Mouse (Mus musculus) v-Abl transformed pro-B cells (cell line): ENCODE results near the gene Thrb.

Experiments
- in situ Hi-C, 2 experiments: fragments of 400-800 bp; cut with MboI; formaldehyde crosslinking; loops; one replicate each; pipeline ENCODE4 v1.15.1; 2025; ENCODE audit not compliant: unreplicated experiment in 2 of 2

The Thrb gene

GRCm38 (mm10) chr14:17917899-17918298 is 257.8 kb downstream of the Thrb start:
- in situ Hi-C loops, result no loop called here

- in situ Hi-C loops, result loop anchor here (5.0 to 10.0 kb wide), 3 partner anchors 242 to 521 kb away; partner anchors contain the start of gene Thrb (in 1 of the 2)
Measured at GRCm38 (mm10) chr14:17922807-17923704, 263.0 kb downstream of the Thrb start.

DNA sequence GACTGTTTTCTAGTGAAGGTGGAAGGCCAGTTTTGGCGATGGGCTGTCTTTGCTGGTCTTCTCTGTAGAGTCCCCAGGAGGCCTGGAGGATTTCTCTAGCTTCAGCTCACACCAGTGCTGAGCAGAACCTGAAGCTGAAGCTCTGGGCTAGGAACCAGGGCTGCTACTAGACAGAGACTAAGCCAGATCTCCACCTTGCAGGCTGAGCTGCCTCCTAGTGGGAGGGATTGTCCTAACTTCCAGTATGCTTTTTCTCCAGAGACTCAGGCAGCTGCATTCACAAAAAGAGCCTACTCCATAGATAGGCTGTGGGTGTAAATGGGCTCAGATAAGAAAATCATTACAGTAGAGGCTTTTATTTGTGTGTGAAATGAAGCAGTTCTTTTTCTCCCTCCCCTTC is 267.4 kb downstream of the Thrb start:
- in situ Hi-C loops, result loop anchor here in 1 of 2 experiments (10.0 kb wide), 1 partner anchor 237 kb away; no protein-coding TSS in a partner anchor

GRCm38 (mm10) chr14:17929585-17929984 is 269.5 kb downstream of the Thrb start:
- in situ Hi-C loops, result loop anchor here in 1 of 2 experiments (10.0 kb wide), 1 partner anchor 235 kb away; no protein-coding TSS in a partner anchor

DNA sequence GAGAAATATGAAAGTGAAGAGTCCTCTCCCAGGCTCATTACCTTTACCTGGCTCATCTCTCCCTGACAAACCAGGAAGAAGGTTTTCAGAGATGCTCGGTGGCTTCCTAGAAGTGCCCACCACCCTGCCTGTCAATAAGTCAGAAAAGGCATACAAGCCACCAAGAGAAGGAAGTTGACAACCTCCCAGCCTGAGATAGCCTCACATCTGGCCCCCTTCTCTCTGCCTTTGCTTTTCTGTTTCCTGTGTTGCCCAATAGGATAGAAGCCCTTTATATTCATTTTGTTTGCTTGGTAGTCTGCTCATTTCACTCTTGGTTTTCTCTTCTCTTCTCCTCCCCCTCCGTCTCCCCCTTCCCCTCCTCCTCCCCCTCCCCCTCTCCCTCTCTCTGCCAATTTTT is 273.4 kb downstream of the Thrb start:
- in situ Hi-C loops, result loop anchor here in 1 of 2 experiments (5.0 to 10.0 kb wide), 2 partner anchors 89 to 231 kb away; no protein-coding TSS in a partner anchor

- in situ Hi-C loops, result loop anchor here in 1 of 2 experiments (5.0 to 10.0 kb wide), 2 partner anchors 88 to 230 kb away; no protein-coding TSS in a partner anchor
Measured at GRCm38 (mm10) chr14:17934779-17935178, 274.7 kb downstream of the Thrb start.

- in situ Hi-C loops, result no loop called here
Measured at GRCm38 (mm10) chr14:17954038-17954437, 294.0 kb downstream of the Thrb start.

- in situ Hi-C loops, result loop anchor here in 1 of 2 experiments (10.0 kb wide), 2 partner anchors 295 to 555 kb away; partner anchors contain the start of gene Thrb
Measured at GRCm38 (mm10) chr14:17959901-17960300, 299.8 kb downstream of the Thrb start.

- in situ Hi-C loops, result loop anchor here (5.0 to 10.0 kb wide), 3 partner anchors 302 to 565 kb away; partner anchors contain the start of gene Thrb (in 1 of the 2)
Measured at GRCm38 (mm10) chr14:17967117-17967726, 307.2 kb downstream of the Thrb start.

GRCm38 (mm10) chr14:17972132-17972531 is 312.1 kb downstream of the Thrb start:
- in situ Hi-C loops, result no loop called here

- in situ Hi-C loops, result no loop called here
Measured at GRCm38 (mm10) chr14:17972665-17973064, 312.6 kb downstream of the Thrb start.

DNA sequence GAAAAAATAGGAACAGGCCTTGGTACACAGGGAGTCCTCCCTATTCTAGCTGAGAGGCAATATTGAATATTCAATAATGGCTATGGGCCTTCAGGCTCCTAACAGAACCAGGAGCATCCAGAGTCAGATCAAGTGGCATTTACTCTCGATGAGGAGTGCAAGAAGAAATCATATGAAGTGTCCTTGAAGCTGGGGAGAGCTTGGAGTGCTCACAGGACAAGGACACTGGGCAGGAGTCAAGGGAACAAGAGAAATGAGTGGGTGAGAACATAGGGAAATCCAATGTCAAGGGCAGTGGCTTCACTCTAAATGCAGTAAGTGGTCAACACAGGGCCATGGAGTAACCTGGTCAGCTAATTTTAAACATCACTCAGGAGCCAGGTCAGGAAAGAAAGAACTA is 315.7 kb downstream of the Thrb start:
- in situ Hi-C loops, result no loop called here

- in situ Hi-C loops, result no loop called here
Measured at GRCm38 (mm10) chr14:17978259-17978658, 318.2 kb downstream of the Thrb start.

- in situ Hi-C loops, result loop anchor here in 1 of 2 experiments (5.0 kb wide), 1 partner anchor 51 kb away; no protein-coding TSS in a partner anchor
Measured at GRCm38 (mm10) chr14:17981258-17981657, 321.2 kb downstream of the Thrb start.

DNA sequence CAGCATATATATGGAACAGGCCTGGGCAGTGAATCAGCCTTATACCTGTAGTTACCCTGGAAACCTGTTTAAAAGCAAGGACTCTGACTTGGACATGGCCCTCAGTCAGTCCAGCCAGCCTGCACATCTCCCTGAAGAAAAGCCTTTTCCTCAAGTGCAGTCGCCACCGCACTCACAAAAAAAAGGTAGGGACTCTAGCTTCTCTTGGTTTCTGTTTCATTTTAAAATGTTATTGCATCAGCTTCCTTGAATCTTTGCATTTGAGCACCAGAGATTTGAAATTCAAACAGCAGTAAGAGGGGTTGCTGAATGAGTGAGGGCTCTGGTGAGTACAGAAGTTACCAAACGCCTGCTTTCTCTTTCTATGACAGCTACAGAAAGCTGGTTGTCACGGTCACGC is 322.0 kb downstream of the Thrb start:
- in situ Hi-C loops, result loop anchor here in 1 of 2 experiments (5.0 kb wide), 1 partner anchor 50 kb away; no protein-coding TSS in a partner anchor

GRCm38 (mm10) chr14:17983390-17983789 is 323.3 kb downstream of the Thrb start:
- in situ Hi-C loops, result loop anchor here in 1 of 2 experiments (5.0 kb wide), 1 partner anchor 49 kb away; no protein-coding TSS in a partner anchor

GRCm38 (mm10) chr14:17983839-17984238 is 323.8 kb downstream of the Thrb start:
- in situ Hi-C loops, result loop anchor here in 1 of 2 experiments (5.0 kb wide), 1 partner anchor 48 kb away; no protein-coding TSS in a partner anchor

- in situ Hi-C loops, result no loop called here
Measured at GRCm38 (mm10) chr14:17988580-17988979, 328.5 kb downstream of the Thrb start.

DNA sequence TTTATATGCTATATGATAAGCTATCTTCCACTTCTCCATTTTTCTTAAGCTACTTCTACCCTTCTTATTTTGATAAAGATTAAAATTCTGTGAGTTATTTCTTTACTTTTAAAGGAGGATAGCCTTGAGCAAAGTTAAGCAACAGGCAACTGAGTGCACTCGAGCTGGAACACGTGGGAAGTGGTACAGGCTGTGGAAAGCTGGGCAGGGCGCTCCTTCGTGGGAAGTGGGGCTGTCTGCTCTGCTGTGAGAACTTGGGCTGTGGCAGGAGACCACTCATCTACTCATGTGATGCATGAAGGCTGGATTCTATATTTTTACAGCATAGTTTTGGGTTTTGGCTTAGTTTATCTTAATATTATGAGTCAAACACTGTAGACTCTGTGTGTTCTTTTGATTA is 329.1 kb downstream of the Thrb start:
- in situ Hi-C loops, result no loop called here

GRCm38 (mm10) chr14:17990186-17990585 is 330.1 kb downstream of the Thrb start:
- in situ Hi-C loops, result no loop called here

DNA sequence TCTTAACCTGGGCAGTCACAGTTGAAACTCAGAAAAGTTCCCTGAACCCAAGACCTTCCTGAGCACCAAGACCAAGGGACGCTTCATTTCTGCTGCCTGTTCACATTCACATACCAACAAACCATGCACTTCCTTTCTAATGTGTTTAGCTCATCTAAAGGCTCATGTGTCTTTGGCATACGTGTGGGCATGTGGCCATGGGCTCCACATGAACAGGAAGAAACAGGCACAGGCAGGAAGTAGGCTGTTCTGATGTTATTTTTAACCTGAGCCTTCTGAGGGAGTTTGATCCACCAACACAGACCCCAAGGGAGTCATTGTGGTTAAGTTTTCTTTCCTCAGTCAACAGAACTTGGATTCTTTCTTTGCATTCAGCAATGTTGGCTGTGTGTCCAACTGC is 341.8 kb downstream of the Thrb start:
- in situ Hi-C loops, result loop anchor here in 1 of 2 experiments (25.0 kb wide), 1 partner anchor 285 kb away; no protein-coding TSS in a partner anchor
